Mouse (Mus musculus) liver, embryonic 16.5 days (tissue): Measurements from ENCODE around the gene Cxcl2. TPM values are rescaled to one million over a fixed set of nuclear protein-coding genes. Genes with fewer than 3 reads are reported as not detected.
A peak's percentile ranks its signal among the peaks of the same experiment; 100 is the strongest.

Source experiments
- ATAC-seq: fragments of 200-750 bp; cut with Nextera tagmentation; 2 replicates; pipeline ENCODE4 v1.8.0; 2017; ENCODE audit warnings: low read depth, mild to moderate bottlenecking, moderate number of reproducible peaks, moderate library complexity
- H3K27ac ChIP-seq: fragments of 300-500 bp; sonication (generic); 2 replicates; pipeline ENCODE4 v1.5.1; 2014; ENCODE audit warnings: mild to moderate bottlenecking, low read length
- H3K27me3 ChIP-seq: fragments of 300-500 bp; sonication (generic); 2 replicates; pipeline ENCODE4 v1.6.1; 2014; ENCODE audit warnings: low read depth, low read length, mixed read lengths; ENCODE audit not compliant: control insufficient read depth, insufficient read depth
- H3K36me3 ChIP-seq: fragments of 300-500 bp; sonication (generic); 2 replicates; pipeline ENCODE4 v1.6.1; 2014; ENCODE audit warnings: mild to moderate bottlenecking; ENCODE audit not compliant: control insufficient read depth, insufficient read depth
- H3K4me1 ChIP-seq: fragments of 300-500 bp; sonication (generic); 2 replicates; pipeline ENCODE4 v1.6.1; 2014; ENCODE audit warnings: low read depth, low read length, mixed read lengths; ENCODE audit not compliant: control insufficient read depth
- H3K4me2 ChIP-seq: fragments of 300-500 bp; sonication (generic); 2 replicates; pipeline ENCODE4 v1.6.1; 2014; ENCODE audit warnings: low read depth, low read length, mixed read lengths
- H3K4me3 ChIP-seq: fragments of 300-500 bp; sonication (generic); 2 replicates; pipeline ENCODE4 v1.5.1; 2014; ENCODE audit warnings: low read depth, mild to moderate bottlenecking, low read length
- H3K9ac ChIP-seq: fragments of 300-500 bp; sonication (generic); 2 replicates; pipeline ENCODE4 v1.6.1; 2014; ENCODE audit warnings: low read depth, low read length
- H3K9me3 ChIP-seq: fragments of 300-500 bp; sonication (generic); replicated peaks from 2 replicates; pipeline ENCODE4 v1.6.1; 2016; ENCODE audit warnings: low read length; ENCODE audit not compliant: control insufficient read depth
- WGBS: fragments of 180-500 bp; shearing (Covaris S2); extraction: QIAGEN DNeasy Blood & Tissue Kit; methylation state at CpG from one replicate; pipeline ENCODE4 v1.1.7; 2014; ENCODE audit not compliant: insufficient replicate concordance; 5-methylcytosine and 5-hydroxymethylcytosine counted together
- polyA plus RNA-seq: library from polyadenylated mRNA; unstranded; fragments of >200 nt; fragmentation: Nextera tagmentation; extraction: Ambion mirVana; gene quantifications from 2 replicates; pipeline ENCODE4 v1.2.1, GENCODE M21; 2015

Gene Cxcl2
- polyA plus RNA-seq = not detected in 2 replicates

- H3K4me1 ChIP-seq = peaks cover 2% of the 10 kb centered on the region; the same call in 1 of the 2 replicates
- ATAC-seq = peak; percentile 39; the same call in 1 of the 2 replicates
- no peak within 1 kb of the TSS for H3K27ac ChIP-seq
- H3K9me3 ChIP-seq = no peaks in the 10 kb centered on the region
- H3K36me3 ChIP-seq = no peaks in the 10 kb centered on the region
- H3K9ac ChIP-seq = no peak within 1 kb of the TSS
- 8% methylated on average over 22 of the region's 22 CpGs for WGBS
- H3K4me3 ChIP-seq = peak within 1 kb of the TSS; percentile 26; the same call in 1 of the 2 replicates
- peaks cover 13% of the 10 kb centered on the region for H3K27me3 ChIP-seq
- peak within 1 kb of the TSS; percentile 41 for H3K4me2 ChIP-seq
Measured at GRCm38 (mm10) chr5:90903339-90904020, at the start of gene Cxcl2. Cxcl2 (plus strand) TSS chr5:90903871.

- no peaks in the 10 kb centered on the region for H3K36me3 ChIP-seq
- no peak overlapping the region for H3K4me3 ChIP-seq
- WGBS = 54% methylated on average over 7 of the region's 7 CpGs
- no peak overlapping the region for H3K9ac ChIP-seq
- H3K9me3 ChIP-seq = no peaks in the 10 kb centered on the region
- no peak overlapping the region for H3K27ac ChIP-seq
- H3K27me3 ChIP-seq = no peaks in the 10 kb centered on the region
- H3K4me2 ChIP-seq = no peak overlapping the region
- no peaks in the 10 kb centered on the region for H3K4me1 ChIP-seq
- ATAC-seq = no peak
Measured at GRCm38 (mm10) chr5:90855308-90856230, 48.1 kb upstream of the Cxcl2 start.

- Histone ChIP-seq H3K9me3 (no peaks in the 10 kb centered on the region), H3K9ac (no peak overlapping the region), H3K36me3 (no peaks in the 10 kb centered on the region), H3K4me2 (no peak overlapping the region), H3K4me1 (no peaks in the 10 kb centered on the region), H3K4me3 (no peak overlapping the region), H3K27ac (no peak overlapping the region), H3K27me3 (no peaks in the 10 kb centered on the region)
- WGBS = 36% methylated on average over 5 of the region's 5 CpGs
- no peak for ATAC-seq
Measured at GRCm38 (mm10) chr5:90857463-90857862, 46.2 kb upstream of the Cxcl2 start.

GRCm38 (mm10) chr5:90858429-90858828, 45.2 kb upstream of the Cxcl2 start:
- Histone ChIP-seq H3K4me1 (no peaks in the 10 kb centered on the region), H3K4me2 (no peak overlapping the region), H3K27me3 (no peaks in the 10 kb centered on the region), H3K9me3 (no peaks in the 10 kb centered on the region), H3K27ac (no peak overlapping the region), H3K9ac (no peak overlapping the region), H3K4me3 (no peak overlapping the region), H3K36me3 (no peaks in the 10 kb centered on the region)
- WGBS = 72% methylated on average over 2 of the region's 2 CpGs
- no peak for ATAC-seq

- no peaks in the 10 kb centered on the region for H3K27me3 ChIP-seq
- no peak overlapping the region for H3K4me3 ChIP-seq
- no peak overlapping the region for H3K4me2 ChIP-seq
- ATAC-seq = no peak
- H3K9ac ChIP-seq = no peak overlapping the region
- no peaks in the 10 kb centered on the region for H3K36me3 ChIP-seq
- 45% methylated on average over 3 of the region's 3 CpGs for WGBS
- no peak overlapping the region for H3K27ac ChIP-seq
- no peaks in the 10 kb centered on the region for H3K9me3 ChIP-seq
- no peaks in the 10 kb centered on the region for H3K4me1 ChIP-seq
Measured at GRCm38 (mm10) chr5:90859031-90859430, 44.6 kb upstream of the Cxcl2 start.

GRCm38 (mm10) chr5:90861876-90862375, 41.7 kb upstream of the Cxcl2 start:
- H3K4me3 ChIP-seq = no peak overlapping the region
- ATAC-seq = no peak
- WGBS = 50% methylated on average over 6 of the region's 6 CpGs

GRCm38 (mm10) chr5:90866770-90867169, 36.9 kb upstream of the Cxcl2 start:
- no peak overlapping the region for H3K27ac ChIP-seq
- H3K9ac ChIP-seq = no peak overlapping the region
- H3K9me3 ChIP-seq = no peaks in the 10 kb centered on the region
- no peaks in the 10 kb centered on the region for H3K27me3 ChIP-seq
- H3K4me1 ChIP-seq = no peaks in the 10 kb centered on the region
- ATAC-seq = no peak
- no peaks in the 10 kb centered on the region for H3K36me3 ChIP-seq
- H3K4me3 ChIP-seq = no peak overlapping the region
- no peak overlapping the region for H3K4me2 ChIP-seq

More at GRCm38 (mm10) chr5:90861876-90862375, 41.7 kb upstream of the Cxcl2 start:
- Histone ChIP-seq H3K36me3 (no peaks in the 10 kb centered on the region), H3K4me2 (no peak overlapping the region), H3K4me1 (no peaks in the 10 kb centered on the region), H3K9ac (no peak overlapping the region), H3K27me3 (no peaks in the 10 kb centered on the region), H3K27ac (no peak overlapping the region), H3K9me3 (no peaks in the 10 kb centered on the region)

GRCm38 (mm10) chr5:90872377-90872776, 31.3 kb upstream of the Cxcl2 start:
- WGBS = 47% methylated on average over 7 of the region's 7 CpGs
- Histone ChIP-seq H3K36me3 (no peaks in the 10 kb centered on the region), H3K4me3 (no peak overlapping the region)

More at GRCm38 (mm10) chr5:90872377-90872776, 31.3 kb upstream of the Cxcl2 start:
- peak; percentile 95 for ATAC-seq
- Histone ChIP-seq H3K9ac (no peak overlapping the region), H3K4me1 (no peaks in the 10 kb centered on the region; the same call in 1 of the 2 replicates), H3K4me2 (no peak overlapping the region), H3K27me3 (no peaks in the 10 kb centered on the region), H3K27ac (no peak overlapping the region), H3K9me3 (no peaks in the 10 kb centered on the region)
